Mouse (Mus musculus) lung, postnatal 36 days (tissue): ENCODE measurements around the gene Nf1.
A peak's percentile ranks its signal among the peaks of the same experiment; 100 is the strongest.
"Not testable (repeated sequence)": the region's sequence is repeated elsewhere in the genome, so short reads cannot be mapped to it uniquely, and the experiment has no call there.

Experiments used
- DNase-seq: peaks from one replicate; pipeline ENCODE4 v3.0.0; 2022; ENCODE audit warnings: mixed read lengths

Nf1 gene

GRCm38 (mm10) chr11:79339234-79339807 lies at the start of gene Nf1:
TSS of gene Nf1 (plus strand) at chr11:79339693.
- DNase-seq = peak; percentile 96

DNA sequence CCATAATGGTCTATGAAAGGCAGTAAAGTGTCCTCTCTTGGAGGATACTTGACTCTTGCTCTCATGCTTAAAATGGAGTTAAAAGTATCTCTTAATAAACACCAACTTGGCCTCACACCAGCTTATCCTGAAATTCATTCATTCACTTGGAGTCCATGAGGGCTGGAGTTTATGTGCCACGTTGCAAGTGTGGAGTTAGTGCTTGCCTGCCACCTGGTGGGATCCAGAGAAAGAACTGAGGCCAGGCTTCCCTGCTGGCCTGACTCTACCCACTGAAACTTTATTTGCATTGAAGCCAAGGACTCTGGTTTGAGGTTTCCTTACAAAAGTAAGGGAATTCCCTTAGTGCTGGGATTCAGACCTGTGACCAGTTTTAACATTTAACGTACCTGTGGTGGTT lies 49.0 kb upstream of the Nf1 start:
- DNase-seq = peak; percentile 79

GRCm38 (mm10) chr11:79291651-79292050 lies 47.8 kb upstream of the Nf1 start:
- no peak for DNase-seq

GRCm38 (mm10) chr11:79292130-79292529 lies 47.4 kb upstream of the Nf1 start:
- DNase-seq = no peak

GRCm38 (mm10) chr11:79293025-79293424 lies 46.5 kb upstream of the Nf1 start:
- DNase-seq = no peak

GRCm38 (mm10) chr11:79293971-79294370 lies 45.5 kb upstream of the Nf1 start:
- no peak for DNase-seq

- peak; percentile 69 for DNase-seq
These were observed 43.3 kb upstream of the Nf1 start for GRCm38 (mm10) chr11:79296167-79296566.

DNA sequence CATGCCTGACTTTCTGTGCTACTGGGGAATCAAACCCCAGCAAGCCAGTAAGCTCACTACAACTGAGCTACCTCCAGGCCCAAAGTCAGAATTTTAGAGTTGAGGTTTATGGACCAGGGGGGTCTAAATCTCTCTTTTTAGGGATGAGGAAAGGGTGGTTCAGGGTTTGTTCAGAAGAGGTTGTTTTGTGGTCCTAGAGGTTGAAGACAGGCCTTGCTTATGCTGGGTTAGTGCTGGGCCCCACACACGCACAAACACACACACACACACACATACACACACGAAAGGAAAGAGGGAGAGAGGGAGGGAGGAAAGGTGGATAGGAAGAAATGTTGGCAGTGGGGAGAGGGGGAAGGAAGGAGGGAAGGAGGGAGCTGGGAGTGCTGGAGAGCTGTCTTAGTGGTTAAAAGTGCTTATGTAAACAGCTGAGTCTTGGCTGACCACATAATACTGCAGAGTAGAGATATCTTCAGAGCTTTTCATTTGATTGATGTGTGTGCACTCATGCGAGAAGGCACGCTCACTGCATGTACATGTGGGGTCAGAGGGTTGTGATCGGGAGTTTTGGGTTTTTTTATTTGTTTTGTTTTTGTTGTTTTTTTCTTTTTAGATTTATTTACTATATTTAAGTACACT lies 42.5 kb upstream of the Nf1 start, which contains the start of gene Gm9964:
Gene Gm9964, minus strand, starts transcription at position 51 of the 636 bp plus-strand sequence.
- no peak for DNase-seq

- DNase-seq = no peak
These were observed 39.6 kb upstream of the Nf1 start for GRCm38 (mm10) chr11:79299719-79300431.

DNA sequence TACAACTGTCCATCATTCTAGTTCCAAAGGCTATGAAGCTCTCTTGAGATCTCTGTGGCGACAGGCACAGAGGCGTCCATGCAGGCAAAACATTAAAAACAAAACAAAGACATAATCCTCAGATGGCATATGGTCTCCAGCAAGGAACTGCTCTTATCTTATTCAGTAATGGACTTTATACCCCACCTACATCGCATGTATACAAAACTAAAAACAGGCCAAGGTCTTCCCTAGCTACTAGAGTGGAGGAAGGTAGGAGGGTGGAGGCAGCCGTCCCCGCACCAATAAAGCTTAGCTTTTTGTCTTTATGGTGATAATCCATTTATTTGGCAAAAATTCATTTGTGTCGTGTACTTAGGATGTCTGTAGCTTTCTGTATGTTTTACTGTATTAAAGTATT lies 36.4 kb upstream of the Nf1 start:
- no peak for DNase-seq

- not testable (repeated sequence) for DNase-seq
These were observed 35.2 kb upstream of the Nf1 start for GRCm38 (mm10) chr11:79304245-79304644.

DNA sequence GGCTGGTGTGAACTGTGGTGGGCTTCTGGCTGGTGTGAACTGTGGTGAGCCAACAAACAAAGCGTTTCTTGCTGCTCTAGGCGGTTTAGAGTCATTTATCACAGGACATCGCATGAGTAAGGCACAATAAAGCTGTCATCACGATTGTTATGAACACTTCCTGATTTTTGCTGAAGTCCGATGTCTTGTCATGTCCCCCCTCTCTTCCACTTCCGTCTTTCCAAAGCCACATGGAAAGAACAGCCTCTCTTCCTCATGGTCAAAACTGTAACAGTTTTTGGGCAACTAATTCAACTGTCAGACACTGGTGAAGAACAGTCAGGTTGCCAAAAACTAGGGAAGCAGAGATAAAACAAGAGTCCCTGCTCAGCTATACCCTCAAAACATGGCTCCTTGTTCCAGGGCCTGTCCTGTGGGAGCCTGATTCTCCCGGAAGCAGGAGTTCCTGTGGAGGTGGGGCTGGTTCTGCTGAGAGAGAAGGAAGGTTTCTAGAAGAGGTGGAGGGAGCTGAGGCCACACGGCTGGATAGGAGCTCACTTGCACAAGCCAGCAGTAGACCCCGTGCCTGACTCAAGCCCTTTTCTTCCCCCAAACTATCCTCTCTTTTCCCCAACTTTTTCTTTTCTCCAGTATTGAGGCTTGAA lies 33.7 kb upstream of the Nf1 start:
- peak; percentile 44 for DNase-seq

- peak; percentile 50 for DNase-seq
These were observed 33.0 kb upstream of the Nf1 start for GRCm38 (mm10) chr11:79306510-79306909.

- DNase-seq = peak; percentile 68
These were observed 32.5 kb upstream of the Nf1 start for GRCm38 (mm10) chr11:79306996-79307395.

- DNase-seq = peak; percentile 32
These were observed 31.8 kb upstream of the Nf1 start for GRCm38 (mm10) chr11:79307560-79308200.

- DNase-seq = no peak
These were observed 29.0 kb upstream of the Nf1 start for GRCm38 (mm10) chr11:79310467-79310866.

DNA sequence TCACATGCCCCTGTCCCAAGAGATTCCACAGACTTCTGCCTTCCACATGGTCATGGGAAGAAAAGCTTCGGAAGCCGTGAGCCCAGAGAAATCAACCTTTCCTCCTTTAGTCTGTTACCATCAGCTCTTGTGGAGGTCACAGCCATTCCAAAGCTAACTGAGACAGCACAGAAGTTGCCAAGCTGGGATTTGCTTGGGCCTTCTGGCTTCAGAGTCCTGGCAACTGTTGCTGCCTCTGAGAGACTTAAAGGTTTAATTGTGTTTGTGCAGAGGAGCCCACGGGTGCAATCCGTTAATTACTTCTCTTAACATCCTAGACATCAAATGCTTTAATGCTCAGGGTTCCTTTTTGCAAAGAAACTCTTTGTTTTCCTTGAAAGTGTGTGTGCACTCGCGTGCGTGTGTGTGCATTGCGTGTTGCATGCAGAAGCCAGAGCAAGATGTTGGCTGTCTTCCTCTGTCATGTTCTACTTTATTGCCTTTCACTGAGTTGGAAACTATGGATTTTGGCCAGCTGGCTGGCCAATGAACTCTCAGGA lies 22.6 kb upstream of the Nf1 start:
- no peak for DNase-seq

GRCm38 (mm10) chr11:79319807-79320206 lies 19.7 kb upstream of the Nf1 start:
- peak; percentile 81 for DNase-seq

DNA sequence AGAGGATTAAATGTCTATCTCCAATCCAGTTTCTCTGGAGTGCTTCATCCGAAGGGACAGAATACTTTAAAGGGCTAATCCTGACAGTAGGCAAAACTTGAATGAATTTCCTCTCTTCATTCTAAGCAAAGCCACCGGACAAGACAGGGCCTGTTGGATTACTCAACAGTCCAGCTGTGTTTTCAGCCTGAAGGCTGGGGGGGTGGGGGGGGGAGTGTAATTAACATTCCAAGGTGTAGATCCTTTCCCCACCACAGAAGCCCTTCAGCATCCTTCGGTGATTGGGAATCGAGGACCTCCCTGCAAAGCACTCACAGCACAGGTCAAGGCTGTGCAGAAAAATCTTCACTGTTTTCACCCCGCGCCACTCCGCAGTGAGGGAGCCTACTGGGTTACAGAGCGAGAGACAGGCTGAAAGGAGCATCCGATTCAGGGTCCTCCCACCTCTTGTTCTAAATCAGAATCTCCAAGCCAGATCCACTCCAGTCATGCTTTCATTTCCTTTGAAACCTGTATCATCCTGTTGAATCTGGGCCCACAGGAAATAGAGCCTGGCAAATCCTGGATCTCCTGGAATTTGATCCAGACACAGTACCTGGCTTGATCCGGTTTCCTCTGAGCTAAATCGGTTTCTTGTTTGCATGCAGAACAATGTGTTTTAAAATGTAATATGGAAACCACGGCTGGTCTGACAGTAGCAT lies 15.4 kb upstream of the Nf1 start:
- DNase-seq = peak; percentile 28

- peak; percentile 71 for DNase-seq
These were observed 13.8 kb upstream of the Nf1 start for GRCm38 (mm10) chr11:79325663-79326062.

GRCm38 (mm10) chr11:79327106-79327505 lies 12.4 kb upstream of the Nf1 start:
- DNase-seq = no peak

DNA sequence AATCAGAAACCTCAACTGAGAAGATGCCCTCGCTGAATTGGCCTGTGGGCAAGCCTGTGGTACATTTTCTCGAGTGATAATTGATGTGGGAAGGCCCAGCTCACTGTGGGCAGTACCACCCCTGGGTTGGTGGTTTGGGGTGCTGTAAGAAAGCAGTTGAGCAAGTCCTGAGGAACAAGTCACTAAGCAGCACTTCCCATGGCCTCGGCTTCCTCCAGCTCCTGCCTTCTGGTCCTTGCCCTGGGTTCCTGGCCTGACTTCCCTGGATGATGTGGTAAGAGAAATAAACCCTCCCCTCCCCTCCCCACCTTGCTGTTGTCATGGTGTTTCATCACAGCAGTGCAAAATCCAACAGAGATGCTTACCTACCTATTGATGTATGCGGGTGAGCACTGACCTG lies 11.4 kb upstream of the Nf1 start:
- DNase-seq = peak; percentile 13
